In genomic region chr9:75558812-75559511, GRCm38 (mm10) we compare ENCODE assay signal across 8 mouse cellular contexts. TPM values are rescaled to one million over a fixed set of nuclear protein-coding genes. Genes with fewer than 3 reads are reported as not detected.
DNase-seq lines count a peak whose midpoint lies in the region; ATAC-seq and TF ChIP-seq lines count a peak whose summit lies in the region.

No protein-coding gene starts in this region.

- no peak for TF ChIP-seq POLR2A in spleen, adult 2 months (IDR thresholded peaks at IDR 0.05; ENCODE audit: low read depth, low read length)

- TF ChIP-seq CTCF in spleen, adult 2 months (IDR thresholded peaks at IDR 0.05; ENCODE audit: extremely low read depth, insufficient read depth, insufficient read length, insufficient replicate concordance) = no peak

- peaks cover 11% of the 10 kb centered on the region for H3K4me1 ChIP-seq in spleen, adult 2 months (ENCODE audit: control insufficient read depth, insufficient read depth, insufficient read length)
- H3K4me1 ChIP-seq in heart, embryonic 15.5 days (replicated peaks) = peaks cover 12% of the 10 kb centered on the region
- H3K4me1 ChIP-seq in stomach, embryonic 15.5 days = peaks cover 13% of the 10 kb centered on the region; the same call in 1 of the 2 replicates

- peak overlapping the region; percentile 94 for H3K27ac ChIP-seq in spleen, adult 2 months (ENCODE audit: insufficient read depth, low read length)
- peak overlapping the region; percentile 93 for H3K27ac ChIP-seq in heart, embryonic 15.5 days
- H3K27ac ChIP-seq in macrophage = peak overlapping the region; percentile 53
- H3K27ac ChIP-seq in stomach, embryonic 15.5 days = peak overlapping the region; percentile 97

- H3K36me3 ChIP-seq in spleen, adult 2 months (ENCODE audit: control insufficient read depth, insufficient read depth, low read length) = no peaks in the 10 kb centered on the region
- no peaks in the 10 kb centered on the region for H3K36me3 ChIP-seq in heart, embryonic 15.5 days
- no peaks in the 10 kb centered on the region for H3K36me3 ChIP-seq in macrophage (ENCODE audit: inconsistent target)
- H3K36me3 ChIP-seq in stomach, embryonic 15.5 days = no peaks in the 10 kb centered on the region

- no peaks in the 10 kb centered on the region for H3K9me3 ChIP-seq in heart, embryonic 15.5 days (replicated peaks)
- H3K9me3 ChIP-seq in stomach, embryonic 15.5 days = no peaks in the 10 kb centered on the region

- no peak for DNase-seq in spleen, adult 2 months (ENCODE audit: low read depth in 1 of 2, low spot score in 2 of 2)
- DNase-seq in spleen, adult 18-20 months = no peak
- DNase-seq in embryo, embryonic 11.5 days (ENCODE audit: low read depth, low spot score) = peak; percentile 30
- peak; percentile 75 for DNase-seq in kidney, postnatal 14 days
- DNase-seq in B cell, adult 2 months = no peak

- H3K79me2 ChIP-seq in macrophage (ENCODE audit: inconsistent target) = peaks cover 51% of the 10 kb centered on the region

- peak; percentile 87 for ATAC-seq in heart, embryonic 15.5 days (replicated peaks; ENCODE audit: insufficient number of reproducible peaks, insufficient read depth, low FRiP score, low read depth)
- ATAC-seq in stomach, embryonic 15.5 days (ENCODE audit: insufficient read depth, low FRiP score, low read depth) = peak; percentile 83

- H3K27me3 ChIP-seq in spleen, adult 2 months (ENCODE audit: control insufficient read depth, insufficient read depth, low read length) = no peaks in the 10 kb centered on the region
- no peaks in the 10 kb centered on the region for H3K27me3 ChIP-seq in heart, embryonic 15.5 days
- no peaks in the 10 kb centered on the region for H3K27me3 ChIP-seq in stomach, embryonic 15.5 days (replicated peaks)

- under 1% methylated on average over 45 of the region's 47 CpGs for WGBS in spleen, adult 2 months
- under 1% methylated on average over 47 of the region's 47 CpGs for WGBS in heart, embryonic 15.5 days
- under 1% methylated on average over 47 of the region's 47 CpGs for WGBS in macrophage (ENCODE audit: missing documents)
- whole genome bisulfite sequencing in stomach, embryonic 15.5 days = under 1% methylated on average over 47 of the region's 47 CpGs

- peak overlapping the region; percentile 96 for H3K9ac ChIP-seq in heart, embryonic 15.5 days
- H3K9ac ChIP-seq in stomach, embryonic 15.5 days = peak overlapping the region; percentile 67

- peak overlapping the region; percentile 78 for H3K4me2 ChIP-seq in heart, embryonic 15.5 days
- H3K4me2 ChIP-seq in stomach, embryonic 15.5 days = peak overlapping the region; percentile 69

- H3K4me3 ChIP-seq in spleen, adult 2 months (ENCODE audit: extremely low read depth, insufficient read depth, insufficient read length) = peak overlapping the region; percentile 90
- peak overlapping the region; percentile 95 for H3K4me3 ChIP-seq in heart, embryonic 15.5 days
- H3K4me3 ChIP-seq in macrophage (ENCODE audit: inconsistent target) = peak overlapping the region; percentile 84
- peak overlapping the region; percentile 82 for H3K4me3 ChIP-seq in stomach, embryonic 15.5 days (replicated peaks)

RNA-seq across cellular contexts. Expression of gene Tmod3, which starts 0.5 kb away (rescaled TPM):
- polyA plus RNA-seq in spleen, adult 2 months (2012; rRNA removed) = 24.0 and 28.4 TPM in 2 replicates
- 73.7 and 85.0 TPM in 2 replicates for polyA plus RNA-seq in heart, embryonic 15.5 days (2015; fragmentation: Nextera tagmentation; extraction: Ambion mirVana)
- total RNA-seq in macrophage (2018; cell fraction: chromatin; rRNA removed) = 100 to 1,000 TPM in 10 of 26 experiments, 10 to 100 TPM in 16; 44.3 to 387 (median 86.0) TPM
- 100 to 1,000 TPM in 1 of 26 experiments, 10 to 100 TPM in 25; 71.2 to 122 (median 82.0) TPM for total RNA-seq in macrophage (2018; cell fraction: cytosol; rRNA removed)
- 100 to 1,000 TPM in 10 of 26 experiments, 10 to 100 TPM in 16; 51.8 to 364 (median 84.8) TPM for total RNA-seq in macrophage (2018; cell fraction: nucleus; rRNA removed)
- polyA plus RNA-seq in macrophage (2018) = 69.0 to 94.7 TPM (median 81.9 TPM) in 3 replicates
- 138 and 153 TPM in 2 replicates for polyA plus RNA-seq in stomach, embryonic 15.5 days (2015; fragmentation: Nextera tagmentation; extraction: Ambion mirVana)

RNA-seq across cellular contexts. Expression of gene Tmod2, which starts 52.2 kb away (rescaled TPM):
- polyA plus RNA-seq in spleen, adult 2 months (2012; rRNA removed) = 0.19 and 0.32 TPM in 2 replicates
- 5.2 and 8.9 TPM in 2 replicates for polyA plus RNA-seq in heart, embryonic 15.5 days (2015; fragmentation: Nextera tagmentation; extraction: Ambion mirVana)
- under 1 TPM in 1 of 26 experiments, not detected in 25; 0.60 TPM for total RNA-seq in macrophage (2018; cell fraction: chromatin; rRNA removed)
- under 1 TPM in 12 of 26 experiments, not detected in 14; under 0.01 to 0.15 (median 0.02) TPM for total RNA-seq in macrophage (2018; cell fraction: cytosol; rRNA removed)
- under 1 TPM in 4 of 26 experiments, not detected in 22; 0.09 to 0.34 (median 0.18) TPM for total RNA-seq in macrophage (2018; cell fraction: nucleus; rRNA removed)
- polyA plus RNA-seq in macrophage (2018) = not detected in 3 replicates
- 18.1 and 19.9 TPM in 2 replicates for polyA plus RNA-seq in stomach, embryonic 15.5 days (2015; fragmentation: Nextera tagmentation; extraction: Ambion mirVana)

Comparison
In these comparisons a context has a peak if more than half of its experiments do, and no peak if none do; other contexts are left out.
1. DNase-seq: peak in embryo, embryonic 11.5 days (single experiment) and kidney, postnatal 14 days (single experiment); none in spleen, adult 2 months (0 of 2), spleen, adult 18-20 months (0 of 2) and B cell, adult 2 months (0 of 2).
2. Peak in every context shown above with its lines, with median percentiles within 50 percentile points of each other: H3K27ac ChIP-seq and H3K4me3 ChIP-seq.